Comparison of ENCODE assay signal across 8 mouse cellular contexts in the genomic region with DNA sequence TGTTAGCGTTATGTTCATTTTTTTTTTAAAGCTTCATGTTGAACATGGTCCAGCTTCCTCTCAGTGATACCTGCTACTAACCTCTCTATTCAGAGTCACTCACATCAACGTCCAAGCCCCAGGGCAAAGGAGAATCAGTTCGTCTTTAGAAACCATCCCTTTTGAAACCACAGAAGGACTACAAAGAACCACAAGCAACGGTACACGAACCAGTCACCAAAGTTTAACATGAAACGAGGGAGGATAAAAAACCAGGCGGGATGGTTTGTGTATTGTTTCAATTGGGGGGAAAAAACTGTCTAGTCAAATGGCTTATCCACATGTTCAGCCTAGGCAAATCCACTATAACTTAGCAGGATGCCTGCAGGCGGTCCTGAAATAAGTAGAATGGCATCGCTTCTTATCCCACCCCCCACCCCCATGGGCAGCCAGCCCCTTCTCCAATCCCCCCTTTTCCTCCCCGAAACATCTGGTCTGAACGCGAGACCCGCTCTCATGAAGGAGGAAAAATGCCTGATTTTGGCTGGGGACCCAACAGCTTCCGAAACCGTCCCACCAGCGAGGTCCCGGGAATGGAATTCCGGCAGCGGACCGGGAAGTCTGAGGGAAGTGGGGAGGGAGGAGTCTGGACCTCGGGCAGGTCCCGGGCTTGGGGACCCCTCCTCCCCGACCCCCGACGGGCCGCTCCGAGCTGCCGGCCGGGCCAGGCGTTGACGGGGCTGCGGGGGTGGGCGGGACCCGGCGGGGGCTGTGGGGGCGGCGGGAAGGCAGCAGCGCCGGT. TPM values are rescaled to one million over a fixed set of nuclear protein-coding genes. Genes with fewer than 3 reads are reported as not detected.
DNase-seq lines count a peak whose midpoint lies in the region; ATAC-seq and TF ChIP-seq lines count a peak whose summit lies in the region.

No protein-coding gene starts in this region.

- WGBS in lung, adult 2 months: under 1% methylated on average over 35 of the region's 39 CpGs
- under 1% methylated on average over 38 of the region's 39 CpGs for WGBS in bone marrow, adult 2 months
- 2% methylated on average over 36 of the region's 39 CpGs for WGBS in heart, embryonic 12.5 days
- WGBS in midbrain, embryonic 15.5 days: 2% methylated on average over 35 of the region's 39 CpGs

- peak; percentile 61 for ATAC-seq in heart, embryonic 12.5 days (ENCODE audit: insufficient number of reproducible peaks, low FRiP score)
- ATAC-seq in midbrain, embryonic 15.5 days (replicated peaks): peak; percentile 17

- no peaks in the 10 kb centered on the region for H3K9me3 ChIP-seq in heart, embryonic 12.5 days (replicated peaks)
- H3K9me3 ChIP-seq in midbrain, embryonic 15.5 days: no peaks in the 10 kb centered on the region

- peak overlapping the region; percentile 76 for H3K4me3 ChIP-seq in lung, adult 2 months (replicated peaks; ENCODE audit: extremely low read depth, low read depth, low read length)
- peak overlapping the region; percentile 64 for H3K4me3 ChIP-seq in bone marrow, adult 2 months (replicated peaks; ENCODE audit: control insufficient read depth, low read depth, low read length)
- peak overlapping the region; percentile 86 for H3K4me3 ChIP-seq in heart, embryonic 12.5 days
- H3K4me3 ChIP-seq in midbrain, embryonic 15.5 days: peak overlapping the region; percentile 72

- no peaks in the 10 kb centered on the region for H3K36me3 ChIP-seq in heart, embryonic 12.5 days
- no peaks in the 10 kb centered on the region for H3K36me3 ChIP-seq in midbrain, embryonic 15.5 days (replicated peaks)

- H3K4me2 ChIP-seq in heart, embryonic 12.5 days: peak overlapping the region; percentile 74
- peak overlapping the region; percentile 61 for H3K4me2 ChIP-seq in midbrain, embryonic 15.5 days

- peaks cover 7% of the 10 kb centered on the region for H3K4me1 ChIP-seq in lung, adult 2 months (ENCODE audit: control insufficient read depth, insufficient read depth, low read length)
- H3K4me1 ChIP-seq in bone marrow, adult 2 months (ENCODE audit: control insufficient read depth, insufficient read depth, low read length): no peaks in the 10 kb centered on the region; the same call in 1 of the 2 replicates
- H3K4me1 ChIP-seq in heart, embryonic 12.5 days (replicated peaks): peaks cover 21% of the 10 kb centered on the region
- H3K4me1 ChIP-seq in midbrain, embryonic 15.5 days: peaks cover 14% of the 10 kb centered on the region

- no peak for TF ChIP-seq POLR2A in lung, adult 2 months (IDR thresholded peaks at IDR 0.05; ENCODE audit: borderline replicate concordance, extremely low read depth, low read depth, low read length)
- no peak for TF ChIP-seq POLR2A in bone marrow, adult 2 months (IDR thresholded peaks at IDR 0.05; ENCODE audit: borderline replicate concordance, control insufficient read depth, low read depth, low read length)

- TF ChIP-seq CTCF in lung, adult 2 months (IDR thresholded peaks at IDR 0.05; ENCODE audit: insufficient read depth, low read length): no peak
- no peak for TF ChIP-seq CTCF in bone marrow, adult 2 months (IDR thresholded peaks at IDR 0.05; ENCODE audit: control insufficient read depth, insufficient read depth, low read length)

- peak overlapping the region; percentile 92 for H3K9ac ChIP-seq in heart, embryonic 12.5 days
- peak overlapping the region; percentile 69 for H3K9ac ChIP-seq in midbrain, embryonic 15.5 days

- H3K27me3 ChIP-seq in heart, embryonic 12.5 days (replicated peaks): no peaks in the 10 kb centered on the region
- 0 out of 2 replicates have a peak, but pooled peaks cover 3% of the 10 kb centered on the region for H3K27me3 ChIP-seq in midbrain, embryonic 15.5 days (replicated peaks)

- H3K27ac ChIP-seq in bone marrow, adult 2 months (ENCODE audit: control insufficient read depth, insufficient read depth, low read depth, low read length, poor library complexity): peak overlapping the region; percentile 68; the same call in 1 of the 2 replicates
- peak overlapping the region; percentile 86 for H3K27ac ChIP-seq in heart, embryonic 12.5 days (ENCODE audit: poor library complexity, severe bottlenecking)
- H3K27ac ChIP-seq in midbrain, embryonic 15.5 days: peak overlapping the region; percentile 72

- DNase-seq in lung, adult 2 months: no peak
- DNase-seq in lung, postnatal 4 days: no peak
- peak; percentile 45 to 70 for DNase-seq in kidney, postnatal 36 days
- no peak for DNase-seq in frontal cortex, postnatal 25 days (ENCODE audit: low spot score in 2 of 2)
- DNase-seq in cerebellum, adult 9-10 months: no peak

RNA-seq across cellular contexts. Expression of a gene that starts 0.7 kb away (rescaled TPM):
- polyA plus RNA-seq in lung, adult 2 months (2012; rRNA removed): 53.4 and 58.9 TPM in 2 replicates
- 13.0 and 17.7 TPM in 2 replicates for polyA plus RNA-seq in bone marrow, adult 2 months (2011; ENCODE audit: insufficient read depth, insufficient read length, low replicate concordance, missing spikeins)
- polyA plus RNA-seq in heart, embryonic 12.5 days (2016; fragmentation: Nextera tagmentation; extraction: Ambion mirVana): 17.2 and 21.0 TPM in 2 replicates
- 9.1 and 10.0 TPM in 2 replicates for polyA plus RNA-seq in midbrain, embryonic 15.5 days (2015; fragmentation: Nextera tagmentation; extraction: Ambion mirVana)

RNA-seq across cellular contexts. Expression of a gene that starts 23.1 kb away (rescaled TPM):
- polyA plus RNA-seq in lung, adult 2 months (2012; rRNA removed): 1,026 and 1,059 TPM in 2 replicates
- 93.5 and 146 TPM in 2 replicates for polyA plus RNA-seq in bone marrow, adult 2 months (2011; ENCODE audit: insufficient read depth, insufficient read length, low replicate concordance, missing spikeins)
- polyA plus RNA-seq in heart, embryonic 12.5 days (2016; fragmentation: Nextera tagmentation; extraction: Ambion mirVana): 251 and 253 TPM in 2 replicates
- polyA plus RNA-seq in midbrain, embryonic 15.5 days (2015; fragmentation: Nextera tagmentation; extraction: Ambion mirVana): 276 and 282 TPM in 2 replicates

Comparison
In these comparisons a context has a peak if more than half of its experiments do, and no peak if none do; other contexts are left out.
1. DNase-seq: peak in kidney, postnatal 36 days (2 of 2); none in lung, adult 2 months (single experiment), lung, postnatal 4 days (0 of 2), frontal cortex, postnatal 25 days (0 of 2) and cerebellum, adult 9-10 months (single experiment).
2. Peak in every context shown above with its lines, with median percentiles within 50 percentile points of each other: H3K4me3 ChIP-seq and H3K27ac ChIP-seq.